Mouse (Mus musculus) kidney, embryonic 16.5 days (tissue): ENCODE data around the gene Pkdrej. TPM values are rescaled to one million over a fixed set of nuclear protein-coding genes. Genes with fewer than 3 reads are reported as not detected.

Experiments used
- ATAC-seq: fragments of 200-750 bp; cut with Nextera tagmentation; 2 replicates; pipeline ENCODE4 v1.8.0; 2017; ENCODE audit warnings: moderate TSS enrichment; ENCODE audit not compliant: low FRiP score, low TSS enrichment
- H3K27ac ChIP-seq: fragments of 300-500 bp; sonication (generic); 2 replicates; pipeline ENCODE4 v1.5.1; 2014; ENCODE audit warnings: low read length
- H3K27me3 ChIP-seq: fragments of 300-500 bp; sonication (generic); 2 replicates; pipeline ENCODE4 v1.6.1; 2014; ENCODE audit warnings: low read length, control low read depth, mixed read lengths; ENCODE audit not compliant: insufficient read depth
- H3K36me3 ChIP-seq: fragments of 300-500 bp; sonication (generic); 2 replicates; pipeline ENCODE4 v1.6.1; 2014; ENCODE audit warnings: low read length, control low read depth, mixed read lengths; ENCODE audit not compliant: insufficient read depth
- H3K4me1 ChIP-seq: fragments of 300-500 bp; sonication (generic); 2 replicates; pipeline ENCODE4 v1.6.1; 2014; ENCODE audit warnings: low read length, control low read depth, mixed read lengths; ENCODE audit not compliant: insufficient read depth
- H3K4me2 ChIP-seq: fragments of 300-500 bp; sonication (generic); replicated peaks from 2 replicates; pipeline ENCODE4 v1.6.1; 2014; ENCODE audit warnings: low read depth, low read length
- H3K4me3 ChIP-seq: fragments of 300-500 bp; sonication (generic); 2 replicates; pipeline ENCODE4 v1.5.1; 2014; ENCODE audit warnings: mild to moderate bottlenecking, low read length
- H3K9ac ChIP-seq: fragments of 300-500 bp; sonication (generic); replicated peaks from 2 replicates; pipeline ENCODE4 v1.6.1; 2014; ENCODE audit warnings: low read length
- H3K9me3 ChIP-seq: fragments of 300-500 bp; sonication (generic); 2 replicates; pipeline ENCODE4 v1.6.1; 2016; ENCODE audit warnings: low read length, control low read depth
- WGBS: fragments of 180-500 bp; shearing (Covaris S2); extraction: QIAGEN DNeasy Blood & Tissue Kit; methylation state at CpG from one replicate; pipeline ENCODE4 v1.1.7; 2014; 5-methylcytosine and 5-hydroxymethylcytosine counted together
- polyA plus RNA-seq: library from polyadenylated mRNA; unstranded; fragments of >200 nt; fragmentation: Nextera tagmentation; extraction: Ambion mirVana; gene quantifications from 2 replicates; pipeline ENCODE4 v1.2.1, GENCODE M21; 2015

Pkdrej gene
- polyA plus RNA-seq, 1 experiment from 2014 or later = 0.11 TPM

GRCm38 (mm10) chr15:85776241-85776640, 45.3 kb downstream of the Pkdrej start:
- no peaks in the 10 kb centered on the region for H3K9me3 ChIP-seq
- H3K4me3 ChIP-seq = no peak overlapping the region
- no peak overlapping the region for H3K4me2 ChIP-seq
- ATAC-seq = no peak
- no peaks in the 10 kb centered on the region for H3K27me3 ChIP-seq
- no peaks in the 10 kb centered on the region for H3K36me3 ChIP-seq
- no peak overlapping the region for H3K9ac ChIP-seq
- no peaks in the 10 kb centered on the region for H3K4me1 ChIP-seq
- 72% methylated on average over 2 of the region's 2 CpGs for WGBS
- no peak overlapping the region for H3K27ac ChIP-seq

- no peak for ATAC-seq
These were observed 46.5 kb downstream of the Pkdrej start for GRCm38 (mm10) chr15:85775001-85775400.

GRCm38 (mm10) chr15:85774419-85774818, 47.1 kb downstream of the Pkdrej start:
- no peak overlapping the region for H3K4me3 ChIP-seq
- ATAC-seq = no peak
- no peak overlapping the region for H3K27ac ChIP-seq
- no peaks in the 10 kb centered on the region for H3K9me3 ChIP-seq
- H3K4me2 ChIP-seq = no peak overlapping the region
- 88% methylated on average over 9 of the region's 9 CpGs for WGBS
- H3K27me3 ChIP-seq = no peaks in the 10 kb centered on the region
- H3K9ac ChIP-seq = no peak overlapping the region
- H3K36me3 ChIP-seq = no peaks in the 10 kb centered on the region
- H3K4me1 ChIP-seq = no peaks in the 10 kb centered on the region

More at GRCm38 (mm10) chr15:85775001-85775400, 46.5 kb downstream of the Pkdrej start:
- H3K4me2 ChIP-seq = no peak overlapping the region
- H3K9ac ChIP-seq = no peak overlapping the region
- H3K27me3 ChIP-seq = no peaks in the 10 kb centered on the region
- no peaks in the 10 kb centered on the region for H3K4me1 ChIP-seq
- no peak overlapping the region for H3K4me3 ChIP-seq
- H3K9me3 ChIP-seq = no peaks in the 10 kb centered on the region
- H3K27ac ChIP-seq = no peak overlapping the region
- 90% methylated on average over 7 of the region's 7 CpGs for WGBS
- H3K36me3 ChIP-seq = no peaks in the 10 kb centered on the region

GRCm38 (mm10) chr15:85772146-85772740, 49.3 kb downstream of the Pkdrej start:
- Histone ChIP-seq H3K36me3 (no peaks in the 10 kb centered on the region), H3K27ac (peak overlapping the region; percentile 59), H3K9me3 (no peaks in the 10 kb centered on the region), H3K4me2 (peak overlapping the region; percentile 20; the same call in 1 of the 2 replicates), H3K9ac (no peak overlapping the region), H3K4me3 (no peak overlapping the region), H3K27me3 (no peaks in the 10 kb centered on the region), H3K4me1 (no peaks in the 10 kb centered on the region)
- 65% methylated on average over 11 of the region's 11 CpGs for WGBS
- peak; percentile 76; the same call in 1 of the 2 replicates for ATAC-seq

- Histone ChIP-seq H3K4me3 (no peak overlapping the region), H3K9ac (no peak overlapping the region), H3K9me3 (no peaks in the 10 kb centered on the region), H3K27me3 (no peaks in the 10 kb centered on the region), H3K4me2 (0 out of 2 replicates have a peak overlapping the region, but pooled peaks have one; percentile 20), H3K36me3 (no peaks in the 10 kb centered on the region), H3K4me1 (no peaks in the 10 kb centered on the region), H3K27ac (0 out of 2 replicates have a peak overlapping the region, but pooled peaks have one; percentile 59)
- 79% methylated on average over 17 of the region's 17 CpGs for WGBS
- peak; percentile 79; the same call in 1 of the 2 replicates for ATAC-seq
These were observed 50.0 kb downstream of the Pkdrej start for GRCm38 (mm10) chr15:85771306-85772121.

- Histone ChIP-seq H3K9me3 (no peaks in the 10 kb centered on the region), H3K4me3 (no peak overlapping the region), H3K27ac (no peak overlapping the region), H3K4me2 (no peak overlapping the region), H3K4me1 (no peaks in the 10 kb centered on the region), H3K27me3 (no peaks in the 10 kb centered on the region), H3K9ac (no peak overlapping the region), H3K36me3 (no peaks in the 10 kb centered on the region)
- no peak for ATAC-seq
- WGBS = 87% methylated on average over 8 of the region's 8 CpGs
These were observed 52.5 kb downstream of the Pkdrej start for GRCm38 (mm10) chr15:85768991-85769390.

GRCm38 (mm10) chr15:85766677-85767076, 54.9 kb downstream of the Pkdrej start:
- H3K27ac ChIP-seq = no peak overlapping the region
- no peaks in the 10 kb centered on the region for H3K4me1 ChIP-seq
- H3K36me3 ChIP-seq = no peaks in the 10 kb centered on the region
- H3K9ac ChIP-seq = no peak overlapping the region
- H3K4me3 ChIP-seq = no peak overlapping the region
- no peaks in the 10 kb centered on the region for H3K27me3 ChIP-seq
- WGBS = 80% methylated on average over 5 of the region's 5 CpGs
- ATAC-seq = no peak
- no peaks in the 10 kb centered on the region for H3K9me3 ChIP-seq
- H3K4me2 ChIP-seq = no peak overlapping the region

- Histone ChIP-seq H3K27me3 (no peaks in the 10 kb centered on the region), H3K4me1 (no peaks in the 10 kb centered on the region), H3K27ac (no peak overlapping the region), H3K36me3 (no peaks in the 10 kb centered on the region), H3K9ac (no peak overlapping the region), H3K9me3 (no peaks in the 10 kb centered on the region), H3K4me2 (no peak overlapping the region), H3K4me3 (no peak overlapping the region)
- 57% methylated on average over 3 of the region's 3 CpGs for WGBS
- no peak for ATAC-seq
These were observed 56.5 kb downstream of the Pkdrej start for GRCm38 (mm10) chr15:85765022-85765421.
